ENCODE assay signal across 7 mouse cellular contexts in genomic region chr2:129624246-129624918, GRCm38 (mm10). TPM values are rescaled to one million over a fixed set of nuclear protein-coding genes. Genes with fewer than 3 reads are reported as not detected.
DNase-seq lines count a peak whose midpoint lies in the region; ATAC-seq lines count a peak whose summit lies in the region.

No protein-coding gene starts in this region.

- no peak for ATAC-seq in kidney, embryonic 15.5 days (replicated peaks; ENCODE audit: low FRiP score)
- 0 out of 2 replicates have a peak, but pooled peaks have one; percentile 53 for ATAC-seq in forebrain, embryonic 12.5 days (ENCODE audit: low FRiP score)
- peak; percentile 35; the same call in 1 of the 2 replicates for ATAC-seq in hindbrain, embryonic 16.5 days
- ATAC-seq in midbrain, embryonic 14.5 days (ENCODE audit: low FRiP score, low TSS enrichment): peak; percentile 14; the same call in 1 of the 2 replicates
- ATAC-seq in erythroblast, adult 5-6 weeks (replicated peaks; ENCODE audit: low FRiP score, poor library complexity, severe bottlenecking): no peak

- no peak overlapping the region for H3K4me2 ChIP-seq in kidney, embryonic 15.5 days
- H3K4me2 ChIP-seq in forebrain, embryonic 12.5 days: no peak overlapping the region
- H3K4me2 ChIP-seq in hindbrain, embryonic 16.5 days (ENCODE audit: low read length): no peak overlapping the region
- no peak overlapping the region for H3K4me2 ChIP-seq in midbrain, embryonic 14.5 days (ENCODE audit: low read length)

- H3K9me3 ChIP-seq in kidney, embryonic 15.5 days (replicated peaks): no peaks in the 10 kb centered on the region
- H3K9me3 ChIP-seq in forebrain, embryonic 12.5 days: no peaks in the 10 kb centered on the region
- no peaks in the 10 kb centered on the region for H3K9me3 ChIP-seq in hindbrain, embryonic 16.5 days (ENCODE audit: control insufficient read depth, low read length)
- no peaks in the 10 kb centered on the region for H3K9me3 ChIP-seq in midbrain, embryonic 14.5 days (ENCODE audit: control insufficient read depth, low read length)

- 62% methylated on average over 13 of the region's 13 CpGs for WGBS in kidney, embryonic 15.5 days
- 60% methylated on average over 13 of the region's 13 CpGs for WGBS in forebrain, embryonic 12.5 days
- WGBS in hindbrain, embryonic 16.5 days: 43% methylated on average over 13 of the region's 13 CpGs
- WGBS in midbrain, embryonic 14.5 days: 62% methylated on average over 13 of the region's 13 CpGs

- 0 out of 2 replicates have a peak, but pooled peaks cover 12% of the 10 kb centered on the region for H3K4me1 ChIP-seq in kidney, embryonic 15.5 days
- H3K4me1 ChIP-seq in forebrain, embryonic 12.5 days: peaks cover 11% of the 10 kb centered on the region
- no peaks in the 10 kb centered on the region for H3K4me1 ChIP-seq in hindbrain, embryonic 16.5 days (ENCODE audit: control insufficient read depth, insufficient read depth, low read depth, low read length)
- H3K4me1 ChIP-seq in midbrain, embryonic 14.5 days (ENCODE audit: control insufficient read depth, insufficient read depth, low read length): peaks cover 8% of the 10 kb centered on the region; the same call in 1 of the 2 replicates

- H3K36me3 ChIP-seq in kidney, embryonic 15.5 days: peaks cover 9% of the 10 kb centered on the region; the same call in 1 of the 2 replicates
- 0 out of 2 replicates have a peak, but pooled peaks cover 8% of the 10 kb centered on the region for H3K36me3 ChIP-seq in forebrain, embryonic 12.5 days (replicated peaks)
- 0 out of 2 replicates have a peak, but pooled peaks cover 2% of the 10 kb centered on the region for H3K36me3 ChIP-seq in hindbrain, embryonic 16.5 days (ENCODE audit: control insufficient read depth, insufficient read depth, low read length)
- H3K36me3 ChIP-seq in midbrain, embryonic 14.5 days (ENCODE audit: control insufficient read depth, insufficient read depth, low read length): peaks cover 2% of the 10 kb centered on the region; the same call in 1 of the 2 replicates

- H3K27ac ChIP-seq in kidney, embryonic 15.5 days: no peak overlapping the region
- 0 out of 2 replicates have a peak overlapping the region, but pooled peaks have one; percentile 5 for H3K27ac ChIP-seq in forebrain, embryonic 12.5 days
- no peak overlapping the region for H3K27ac ChIP-seq in hindbrain, embryonic 16.5 days (ENCODE audit: low read depth, low read length)
- H3K27ac ChIP-seq in midbrain, embryonic 14.5 days (replicated peaks; ENCODE audit: low read depth, low read length): peak overlapping the region; percentile 9; the same call in 1 of the 2 replicates

- no peak overlapping the region for H3K4me3 ChIP-seq in kidney, embryonic 15.5 days (replicated peaks)
- H3K4me3 ChIP-seq in forebrain, embryonic 12.5 days (replicated peaks): no peak overlapping the region
- no peak overlapping the region for H3K4me3 ChIP-seq in hindbrain, embryonic 16.5 days (ENCODE audit: low read length)
- H3K4me3 ChIP-seq in midbrain, embryonic 14.5 days (replicated peaks; ENCODE audit: low read depth, low read length): no peak overlapping the region

- no peaks in the 10 kb centered on the region for H3K27me3 ChIP-seq in kidney, embryonic 15.5 days
- H3K27me3 ChIP-seq in forebrain, embryonic 12.5 days: no peaks in the 10 kb centered on the region
- H3K27me3 ChIP-seq in hindbrain, embryonic 16.5 days (replicated peaks; ENCODE audit: control insufficient read depth, insufficient read depth, low read length): no peaks in the 10 kb centered on the region
- no peaks in the 10 kb centered on the region for H3K27me3 ChIP-seq in midbrain, embryonic 14.5 days (ENCODE audit: control insufficient read depth, insufficient read depth, low read length)

- peak; percentile 57 to 68 for DNase-seq in kidney, adult 8-10 months
- DNase-seq in midbrain, embryonic 14.5 days: peak; percentile 37
- no peak for DNase-seq in left cerebral cortex, adult 8-10 months (ENCODE audit: low spot score in 2 of 2)

- H3K9ac ChIP-seq in kidney, embryonic 15.5 days: no peak overlapping the region
- H3K9ac ChIP-seq in forebrain, embryonic 12.5 days: no peak overlapping the region
- no peak overlapping the region for H3K9ac ChIP-seq in hindbrain, embryonic 16.5 days (ENCODE audit: low read depth, low read length)
- no peak overlapping the region for H3K9ac ChIP-seq in midbrain, embryonic 14.5 days (replicated peaks; ENCODE audit: low read length)

RNA-seq across cellular contexts. Expression of gene Sirpa, which starts 31.7 kb away (rescaled TPM):
- 28.4 and 30.6 TPM in 2 replicates for polyA plus RNA-seq in kidney, embryonic 15.5 days (2015; fragmentation: Nextera tagmentation; extraction: Ambion mirVana)
- 18.2 and 20.0 TPM in 2 replicates for polyA plus RNA-seq in forebrain, embryonic 12.5 days (2016; fragmentation: Nextera tagmentation; extraction: Ambion mirVana)
- 31.9 and 34.6 TPM in 2 replicates for polyA plus RNA-seq in hindbrain, embryonic 16.5 days (2015; fragmentation: Nextera tagmentation; extraction: Ambion mirVana)
- 28.3 and 35.7 TPM in 2 replicates for polyA plus RNA-seq in midbrain, embryonic 14.5 days (2014; fragmentation: Nextera tagmentation; extraction: Ambion mirVana)
- total RNA-seq in erythroblast, adult 5-6 weeks (2015; ENCODE audit: low replicate concordance): 46.3 and 59.8 TPM in 2 replicates
- total RNA-seq in erythroblast, adult 5-6 weeks (2017; ENCODE audit: low replicate concordance): 45.0 and 60.8 TPM in 2 replicates
- 100 to 1,000 TPM; 366 to 392 (median 382) TPM for total RNA-seq in left cerebral cortex, adult 8-10 months (2022)

Comparison
In these comparisons a context has a peak if more than half of its experiments do, and no peak if none do; other contexts are left out.
1. DNase-seq: peak in kidney, adult 8-10 months (2 of 2) and midbrain, embryonic 14.5 days (single experiment); none in left cerebral cortex, adult 8-10 months (0 of 2).
2. ATAC-seq: peak in forebrain, embryonic 12.5 days (single experiment), hindbrain, embryonic 16.5 days (single experiment) and midbrain, embryonic 14.5 days (single experiment); none in kidney, embryonic 15.5 days (single experiment) and erythroblast, adult 5-6 weeks (single experiment).
3. H3K27ac ChIP-seq: peak in forebrain, embryonic 12.5 days (single experiment) and midbrain, embryonic 14.5 days (single experiment); none in kidney, embryonic 15.5 days (single experiment) and hindbrain, embryonic 16.5 days (single experiment).